Mouse (Mus musculus) testis, postnatal 10 days (tissue): ENCODE data around the gene Trpm6.
A peak's percentile ranks its signal among the peaks of the same experiment; 100 is the strongest.

Source experiments
- DNase-seq: peaks from one replicate; pipeline ENCODE4 v3.0.0; 2021; ENCODE audit warnings: low spot score

The Trpm6 gene

GRCm38 (mm10) chr19:18771561-18771960, 21.8 kb downstream of the Trpm6 start:
- DNase-seq: no peak

- no peak for DNase-seq
Measured at GRCm38 (mm10) chr19:18772888-18773488, 23.2 kb downstream of the Trpm6 start.

- DNase-seq: no peak
Measured at GRCm38 (mm10) chr19:18774085-18774484, 24.3 kb downstream of the Trpm6 start.

DNA sequence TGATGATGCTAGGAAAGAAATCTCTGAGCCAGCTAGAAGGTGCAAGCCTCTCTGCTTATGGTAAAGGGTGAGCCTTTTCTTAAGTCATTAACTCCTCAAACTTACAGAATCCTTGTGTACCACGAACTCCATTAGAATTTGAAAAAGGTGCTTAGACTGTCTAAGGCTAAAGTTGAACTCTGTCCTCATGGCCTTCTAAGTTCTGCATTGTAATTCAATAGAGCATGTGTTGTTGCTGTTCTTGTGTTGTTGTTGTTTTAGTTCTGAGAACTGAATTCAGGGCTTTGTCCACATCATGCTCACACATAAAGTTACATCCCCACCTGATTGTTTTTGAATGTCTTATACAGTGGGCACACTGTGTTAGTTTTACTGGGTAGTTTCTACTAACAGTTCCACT, 49.9 kb downstream of the Trpm6 start:
- no peak for DNase-seq

DNA sequence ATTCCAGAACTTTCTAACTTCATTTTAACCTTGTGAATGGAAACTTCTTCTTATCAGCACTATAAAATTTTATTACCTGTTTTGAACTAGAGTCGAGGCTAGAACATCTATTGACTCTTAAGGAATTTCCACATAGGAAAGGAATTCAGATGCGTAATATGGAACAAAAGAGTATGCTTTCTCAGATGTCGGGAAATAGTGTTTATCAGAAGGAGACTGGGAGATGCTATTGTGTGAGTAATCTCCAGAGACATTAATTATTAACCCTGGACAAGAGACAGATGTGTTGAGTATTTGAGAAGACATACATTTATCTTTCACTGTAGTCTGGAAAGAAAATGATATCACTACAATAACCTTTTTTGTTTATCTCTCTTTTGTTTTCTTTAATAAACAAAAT, 61.5 kb downstream of the Trpm6 start:
- no peak for DNase-seq

GRCm38 (mm10) chr19:18815170-18815569, 65.4 kb downstream of the Trpm6 start:
- DNase-seq: no peak

DNA sequence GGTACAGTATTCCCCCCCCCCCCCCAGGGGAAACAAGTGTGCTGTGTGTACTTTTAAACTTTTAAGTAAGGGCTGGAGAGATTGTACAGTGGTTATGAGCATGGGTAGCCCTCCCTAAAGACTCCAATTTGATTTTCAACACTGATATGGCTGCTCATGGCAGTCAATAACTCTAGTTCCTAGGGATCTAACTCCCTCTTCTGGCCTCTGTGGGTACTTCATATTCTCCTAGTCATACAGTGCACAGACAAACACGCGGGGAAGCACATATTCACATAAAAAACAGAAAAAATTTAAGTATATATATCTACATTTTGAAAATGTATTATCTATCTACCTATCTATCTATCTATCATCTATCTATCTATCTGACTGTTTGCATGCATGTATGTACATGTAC, 67.6 kb downstream of the Trpm6 start:
- DNase-seq: no peak

GRCm38 (mm10) chr19:18828601-18829000, 78.8 kb downstream of the Trpm6 start:
- DNase-seq: no peak

DNA sequence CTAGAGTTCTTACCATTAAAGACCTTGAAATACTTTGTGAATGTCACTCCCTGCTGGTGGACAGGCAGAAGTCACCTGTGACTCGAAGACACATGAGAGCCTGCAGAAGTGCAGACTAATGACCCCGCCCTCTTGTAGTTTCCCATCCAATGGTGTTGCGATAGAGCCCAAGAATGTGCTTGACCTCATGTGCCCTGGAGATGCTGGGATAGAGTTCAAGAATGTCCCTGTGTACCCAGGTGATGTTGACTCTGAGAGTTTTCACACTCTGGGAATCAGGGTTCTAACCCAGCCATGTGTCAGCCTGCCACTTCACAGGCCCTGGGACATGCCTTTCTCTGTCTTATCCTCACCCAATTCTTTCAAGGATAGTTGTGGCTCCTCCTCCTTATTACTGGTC, 81.4 kb downstream of the Trpm6 start:
- DNase-seq: no peak

DNA sequence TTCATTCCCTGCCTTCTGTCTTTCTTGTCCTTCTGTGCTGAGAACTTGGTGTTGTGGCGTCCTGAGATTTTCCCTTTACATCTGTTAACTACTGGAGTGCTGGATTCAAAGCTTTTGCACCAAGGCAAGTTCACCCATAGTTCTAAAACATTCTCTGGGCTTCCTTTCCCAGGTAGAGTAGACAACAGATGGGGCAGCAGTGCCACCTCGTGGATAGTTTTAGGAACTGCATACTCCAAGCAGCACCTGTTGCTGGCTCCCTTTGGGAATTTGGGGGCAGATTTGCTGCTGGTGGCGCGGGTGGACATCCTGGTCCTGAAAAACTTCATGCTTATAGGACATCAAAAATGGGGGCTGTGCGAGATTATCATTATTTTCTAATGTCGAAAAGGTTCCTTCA, 85.2 kb downstream of the Trpm6 start:
- DNase-seq: peak; percentile 84

DNA sequence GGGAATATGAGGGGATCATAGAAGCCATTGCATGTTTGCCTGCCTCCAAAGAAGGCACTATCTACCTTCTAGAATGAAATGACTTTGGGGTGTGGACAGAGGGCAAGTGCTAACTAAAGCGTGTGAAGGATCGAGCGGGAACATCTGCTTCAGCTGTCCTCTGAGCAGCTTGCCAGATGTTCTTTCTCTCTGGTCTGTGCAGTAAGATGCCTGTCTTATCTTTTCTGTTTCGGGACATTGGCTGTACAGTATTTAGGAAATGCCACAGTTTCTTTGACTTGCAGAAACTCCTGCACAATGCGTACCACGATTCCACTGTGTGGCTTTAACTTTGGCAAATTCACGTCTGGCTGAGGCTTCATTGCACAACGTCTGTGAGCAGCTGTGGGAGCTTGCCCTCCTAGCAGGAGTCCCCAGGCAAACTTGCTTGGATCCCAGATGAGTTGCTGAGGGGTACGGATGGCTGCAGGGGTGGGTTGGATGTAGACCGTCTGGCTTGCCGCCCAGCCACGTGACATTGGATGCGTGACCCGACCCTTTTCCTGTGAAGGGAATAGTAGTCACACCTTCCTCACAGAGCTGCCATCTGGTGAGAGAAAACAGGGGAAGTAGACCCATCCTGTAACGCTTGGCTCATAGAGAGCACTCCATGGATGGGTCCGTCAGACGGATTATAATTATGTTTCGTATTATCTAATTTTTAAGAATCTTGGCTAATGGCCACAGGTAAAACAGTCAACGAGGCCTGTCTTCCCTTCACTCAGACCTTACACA, 92.2 kb downstream of the Trpm6 start:
- peak; percentile 48 for DNase-seq

DNA sequence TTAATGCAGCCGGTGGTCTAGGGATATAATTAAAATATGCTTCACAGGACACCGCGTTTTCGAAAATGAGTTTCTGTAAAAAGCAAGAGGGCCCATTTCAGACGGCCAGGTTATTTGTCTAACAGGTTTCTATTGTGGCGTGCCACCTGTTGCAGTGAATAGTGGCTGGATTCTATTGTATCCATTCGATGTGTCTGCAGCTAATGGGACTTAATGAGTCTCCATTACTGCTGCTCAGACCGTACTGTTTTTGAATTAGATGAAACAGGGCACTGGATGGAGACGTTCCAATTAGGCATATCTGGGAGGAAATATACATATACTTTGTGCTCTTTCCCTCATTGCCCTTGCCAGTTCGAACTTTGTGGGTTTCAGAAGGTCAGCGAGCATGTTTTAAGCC, 92.8 kb downstream of the Trpm6 start:
- DNase-seq: no peak

DNA sequence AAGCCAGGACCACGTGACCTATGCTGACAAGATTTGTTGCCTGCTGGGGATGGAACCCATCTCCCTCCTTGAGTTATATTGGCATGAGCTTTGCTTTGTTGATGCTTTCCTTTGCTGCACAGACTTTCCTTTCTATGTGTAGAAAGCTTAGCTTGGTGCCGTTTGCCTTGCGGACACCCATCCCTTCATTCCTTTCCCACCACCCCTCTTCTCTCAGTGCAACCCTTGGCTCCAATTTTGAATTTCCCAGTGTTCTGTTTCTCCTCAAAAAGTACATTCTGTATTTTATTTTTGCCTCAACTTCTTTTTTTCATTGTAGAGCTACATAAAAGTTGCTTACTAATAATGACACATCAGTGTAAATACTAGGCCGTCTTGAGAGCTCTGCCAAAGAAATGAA, 96.6 kb downstream of the Trpm6 start:
- DNase-seq: no peak

DNA sequence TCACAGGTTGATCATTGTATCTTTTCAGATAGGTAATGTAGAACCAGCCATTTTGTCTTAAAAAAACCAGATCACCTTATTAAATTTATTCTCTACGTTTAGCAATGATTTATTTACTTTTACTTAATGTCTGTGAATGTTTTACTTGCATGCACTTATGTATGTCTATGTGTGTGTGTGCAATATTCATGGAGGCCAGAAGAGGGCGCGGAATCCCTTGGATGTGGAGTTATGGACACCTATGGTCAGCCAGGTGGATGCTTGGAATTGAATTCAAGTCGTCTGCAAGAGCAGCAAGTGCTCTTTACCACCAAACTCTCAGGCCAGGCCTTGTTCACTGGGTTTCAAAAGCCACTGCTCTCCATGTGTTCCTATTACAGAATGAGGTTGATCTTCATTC, 118.5 kb downstream of the Trpm6 start:
- no peak for DNase-seq

- no peak for DNase-seq
Measured at GRCm38 (mm10) chr19:18872792-18873569, 123.2 kb downstream of the Trpm6 start.

DNA sequence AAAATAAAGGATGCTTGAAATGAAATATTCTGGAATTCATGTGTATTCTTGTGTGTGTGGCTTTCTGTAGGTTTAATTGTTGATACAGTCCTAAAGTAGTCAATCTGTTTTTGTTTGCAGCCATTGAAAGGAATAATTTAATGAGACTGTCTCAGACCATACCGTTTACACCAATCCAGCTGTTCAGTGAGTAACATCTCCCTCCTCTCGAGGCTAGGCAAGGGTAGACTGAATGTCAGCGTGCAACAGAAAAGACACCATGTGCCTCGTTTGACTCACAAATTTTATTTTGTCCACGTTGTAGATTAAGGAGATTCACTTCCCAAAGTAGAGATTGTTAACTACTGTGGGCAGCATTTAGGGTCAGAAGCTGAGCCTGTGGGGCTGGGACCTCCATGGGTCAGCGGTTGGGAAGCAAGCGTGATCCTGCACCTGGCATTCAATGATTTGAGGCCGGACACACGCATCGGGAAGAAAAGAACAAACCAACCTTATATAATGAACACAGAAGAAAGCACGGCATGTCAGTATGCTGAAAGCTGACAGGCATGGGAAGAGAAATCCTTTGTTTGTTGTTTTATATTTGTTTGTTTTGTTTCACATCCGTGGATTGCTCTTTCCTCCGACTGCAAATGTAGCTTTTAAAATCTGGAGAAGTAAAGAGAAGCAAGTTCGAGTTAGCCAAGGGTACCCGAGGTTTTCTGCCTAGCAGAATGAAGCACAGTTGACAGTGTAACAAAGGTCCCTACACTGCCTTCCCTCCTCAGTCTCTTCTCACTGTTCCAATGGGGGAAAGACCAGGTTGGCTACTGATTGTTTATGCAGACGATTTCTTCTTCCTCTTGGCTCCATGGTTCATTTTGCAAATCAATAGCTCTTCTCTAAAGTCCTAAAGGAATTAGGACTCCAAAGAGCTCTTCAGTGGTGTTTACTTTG, 124.2 kb downstream of the Trpm6 start:
- DNase-seq: no peak

DNA sequence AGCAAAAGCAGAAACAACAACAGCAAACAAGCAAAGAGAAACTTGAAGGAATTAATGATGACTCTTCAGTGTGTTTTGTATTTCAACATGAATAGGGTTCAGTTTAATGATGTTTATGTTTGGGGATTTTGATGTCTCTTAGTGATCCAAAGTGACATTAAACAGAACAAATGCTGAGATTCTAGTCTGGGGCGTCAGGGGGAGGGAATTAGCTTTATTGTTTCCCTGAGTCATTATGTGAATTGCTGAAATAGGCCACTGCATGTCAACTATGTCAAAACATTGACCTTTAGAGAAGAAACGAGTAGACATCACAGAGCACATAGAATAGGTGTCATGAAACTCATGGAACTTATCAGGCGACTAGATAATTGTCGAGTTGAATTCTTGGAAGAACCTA, 129.5 kb downstream of the Trpm6 start:
- DNase-seq: no peak

GRCm38 (mm10) chr19:18881162-18881561, 131.4 kb downstream of the Trpm6 start:
- DNase-seq: no peak

- no peak for DNase-seq
Measured at GRCm38 (mm10) chr19:18887646-18888407, 138.0 kb downstream of the Trpm6 start.

- no peak for DNase-seq
Measured at GRCm38 (mm10) chr19:18888491-18889116, 138.8 kb downstream of the Trpm6 start.

DNA sequence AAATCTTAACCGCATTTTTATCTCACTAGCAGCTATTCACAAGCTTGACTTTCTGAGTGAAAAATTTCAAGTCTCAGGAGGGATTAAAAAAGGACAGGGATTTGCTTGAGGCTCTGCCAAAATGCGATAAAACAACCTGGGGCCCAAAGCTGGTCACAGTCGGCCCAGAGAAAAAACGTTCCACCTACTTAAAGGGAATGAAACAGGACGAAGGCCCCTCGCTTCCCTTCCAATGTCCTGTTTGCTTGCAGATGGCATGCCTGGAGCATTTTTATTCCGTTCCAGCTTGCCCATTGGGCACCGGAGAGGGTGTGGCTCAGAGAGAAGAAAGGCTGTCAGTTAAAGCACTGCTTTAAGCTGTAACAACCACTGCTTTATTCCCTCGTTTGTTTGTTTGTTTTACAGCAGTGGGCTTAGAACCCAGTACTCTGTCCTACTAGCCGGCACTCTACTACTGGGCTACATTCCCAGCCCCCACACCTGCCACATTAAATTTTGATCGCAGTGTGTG, 139.4 kb downstream of the Trpm6 start:
- no peak for DNase-seq
